Mouse (Mus musculus) cortical plate, adult 2 months (tissue): ENCODE data around the gene Errfi1. TPM values are rescaled to one million over a fixed set of nuclear protein-coding genes. Genes with fewer than 3 reads are reported as not detected.

Experiments used
- H3K27ac ChIP-seq: fragments of 200-500 bp; 2 replicates; pipeline ENCODE4 v1.5.1; 2012; ENCODE audit warnings: low read length, control low read depth, inconsistent platforms; ENCODE audit not compliant: insufficient read depth
- H3K4me1 ChIP-seq: fragments of 200-500 bp; 2 replicates; pipeline ENCODE4 v1.6.1; 2011; ENCODE audit warnings: low read length; ENCODE audit not compliant: control insufficient read depth, insufficient read depth
- H3K4me3 ChIP-seq: fragments of 200-500 bp; 2 replicates; pipeline ENCODE4 v1.5.1; 2011; ENCODE audit warnings: mild to moderate bottlenecking, low read length, control low read depth; ENCODE audit not compliant: insufficient read depth
- CTCF ChIP-seq: fragments of 200-500 bp; IDR thresholded peaks from 2 replicates; pipeline ENCODE4 v1.5.1; 2011; ENCODE audit warnings: mild to moderate bottlenecking, control low read depth, low read length; ENCODE audit not compliant: insufficient read depth; ENCODE audit errors: extremely low read depth
- POLR2A ChIP-seq: fragments of 200-500 bp; IDR thresholded peaks from 2 replicates; pipeline ENCODE4 v1.6.1; 2011; ENCODE audit warnings: mild to moderate bottlenecking, low read length, control low read depth; ENCODE audit not compliant: insufficient read depth; ENCODE audit errors: extremely low read depth
- polyA plus RNA-seq: library from polyadenylated mRNA; depleted of rRNA; stranded (reverse); fragments of >200 nt; gene quantifications from 2 replicates; pipeline ENCODE4 v1.2.3, GENCODE M21; 2012

Gene Errfi1
- polyA plus RNA-seq, 1 experiment, result 22.5 TPM

GRCm38 (mm10) chr4:150843181-150843580 lies 10.5 kb upstream of the Errfi1 start:
- TF ChIP-seq CTCF, result no peak
- no peak for TF ChIP-seq POLR2A
- no peak overlapping the region for H3K27ac ChIP-seq
- no peak overlapping the region for H3K4me3 ChIP-seq
- H3K4me1 ChIP-seq, result no peaks in the 10 kb centered on the region

DNA sequence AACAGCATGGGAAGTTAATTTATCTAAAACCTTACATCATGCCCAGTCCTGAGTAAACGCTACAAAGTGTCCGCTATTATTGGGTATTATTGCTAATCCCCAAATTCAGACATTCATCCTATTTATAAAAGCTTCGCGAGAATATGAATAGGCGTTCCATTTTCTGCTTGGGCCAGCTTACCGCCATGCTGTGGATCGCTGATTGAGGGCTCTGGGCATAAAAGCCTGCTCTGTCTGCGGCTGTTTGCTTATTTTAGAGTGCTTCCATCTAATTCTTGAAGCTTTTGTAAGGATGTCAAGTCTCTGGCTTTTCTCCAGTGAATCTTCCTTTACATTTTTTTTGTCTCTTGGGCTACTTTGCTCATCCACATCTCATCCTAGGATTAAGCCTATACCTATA lies 7.4 kb upstream of the Errfi1 start:
- H3K4me3 ChIP-seq, result no peak overlapping the region
- no peaks in the 10 kb centered on the region for H3K4me1 ChIP-seq
- no peak for TF ChIP-seq POLR2A
- TF ChIP-seq CTCF, result no peak
- no peak overlapping the region for H3K27ac ChIP-seq

GRCm38 (mm10) chr4:150849964-150850363 lies 3.8 kb upstream of the Errfi1 start:
- TF ChIP-seq CTCF (peak; percentile 9; the same call in 1 of the 2 replicates), POLR2A (no peak)
- Histone ChIP-seq H3K4me3 (no peak overlapping the region), H3K4me1 (no peaks in the 10 kb centered on the region)

DNA sequence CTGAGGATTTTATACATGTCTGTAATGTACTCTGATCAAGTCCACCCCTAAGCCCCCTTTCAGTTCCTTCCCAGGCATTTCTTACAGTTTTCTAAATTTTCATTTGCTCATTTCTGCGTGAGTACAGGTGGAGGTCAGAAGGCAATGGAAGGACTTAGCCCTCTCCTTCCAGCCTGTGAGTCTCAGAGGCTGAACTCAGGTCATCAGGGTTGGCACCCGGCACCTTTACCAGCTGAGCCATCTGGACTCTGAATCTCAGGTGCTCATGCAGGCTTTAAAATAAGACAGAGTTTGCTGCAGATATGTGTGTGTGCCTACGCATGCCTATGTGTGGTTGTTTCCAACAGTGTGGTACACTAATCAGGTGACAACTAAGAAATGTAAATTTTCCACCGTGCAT lies 2.8 kb upstream of the Errfi1 start:
- Histone ChIP-seq H3K27ac (no peak overlapping the region), H3K4me3 (no peak overlapping the region), H3K4me1 (no peaks in the 10 kb centered on the region)
- no peak for TF ChIP-seq CTCF
- TF ChIP-seq POLR2A, result no peak

More at GRCm38 (mm10) chr4:150849964-150850363, 3.8 kb upstream of the Errfi1 start:
- no peak overlapping the region for H3K27ac ChIP-seq

DNA sequence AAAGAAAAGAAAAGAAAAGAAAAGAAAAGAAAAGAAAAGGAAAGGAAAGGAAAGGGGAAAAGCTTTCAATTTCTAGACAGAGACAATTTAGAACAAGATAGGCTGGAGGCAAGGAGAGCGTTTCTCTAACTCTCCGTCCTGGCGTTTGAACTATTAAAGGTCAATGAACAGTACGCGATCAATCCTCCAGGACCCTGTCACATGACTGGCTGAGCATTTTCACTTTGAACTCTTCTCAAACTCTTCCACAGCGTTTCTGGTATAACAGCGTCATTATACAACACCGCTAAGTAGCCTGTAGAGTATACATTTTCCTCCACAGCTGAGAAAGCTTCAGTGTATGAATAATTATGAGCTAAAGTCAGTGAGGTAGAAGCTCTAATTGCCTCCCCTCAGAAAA lies 1.7 kb upstream of the Errfi1 start:
- H3K4me1 ChIP-seq, result peaks cover 2% of the 10 kb centered on the region
- TF ChIP-seq POLR2A (no peak), CTCF (no peak)
- H3K27ac ChIP-seq, result no peak overlapping the region
- no peak overlapping the region for H3K4me3 ChIP-seq

DNA sequence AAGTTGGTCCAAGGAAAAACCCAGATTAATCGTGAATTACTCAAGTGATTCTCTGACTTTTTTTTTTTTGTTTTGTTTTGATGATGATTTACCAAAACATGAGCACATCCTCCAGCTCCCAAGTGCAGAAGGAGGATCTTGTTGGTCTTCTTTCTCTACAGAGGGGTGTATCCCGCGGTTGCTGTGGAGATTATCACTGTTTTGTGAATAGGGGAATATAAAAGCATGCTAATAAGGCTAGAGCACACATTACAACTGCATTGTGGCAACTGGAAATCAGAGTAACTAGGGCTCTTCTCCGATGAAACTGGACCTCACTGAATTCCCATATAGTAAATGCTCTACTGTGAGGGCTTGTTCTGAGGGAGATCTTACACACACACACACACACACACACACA lies 1.2 kb upstream of the Errfi1 start:
- Histone ChIP-seq H3K4me1 (peaks cover 2% of the 10 kb centered on the region), H3K27ac (no peak overlapping the region), H3K4me3 (no peak overlapping the region)
- TF ChIP-seq POLR2A (no peak), CTCF (no peak)

DNA sequence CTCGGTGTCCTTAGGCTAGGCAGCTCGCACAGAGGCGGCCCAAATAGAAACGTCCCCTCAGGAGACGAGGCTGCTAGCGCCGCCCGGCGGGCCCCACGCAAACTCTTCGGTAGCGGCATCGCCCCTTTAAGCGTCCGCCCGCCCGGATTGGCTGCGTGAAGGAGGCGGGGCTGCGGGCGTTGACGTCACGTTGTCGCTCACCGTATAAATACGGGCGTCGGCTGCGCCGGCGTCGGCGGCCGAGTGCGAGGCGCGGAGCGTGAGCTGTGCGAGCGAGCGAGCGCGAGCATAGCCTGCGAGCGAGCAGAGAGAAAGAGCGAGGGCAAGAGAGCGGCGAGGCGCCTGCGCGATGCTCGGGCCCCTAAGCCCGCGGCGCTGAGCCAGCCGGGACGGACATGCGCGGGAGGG lies 1.1 kb downstream of the Errfi1 start:
- Histone ChIP-seq H3K27ac (0 out of 2 replicates have a peak overlapping the region, but pooled peaks have one; percentile 2), H3K4me3 (peak overlapping the region; percentile 32), H3K4me1 (peaks cover 5% of the 10 kb centered on the region)
- TF ChIP-seq POLR2A, result peak; percentile 99
- TF ChIP-seq CTCF, result 0 out of 2 replicates have a peak, but pooled peaks have one; percentile 29

DNA sequence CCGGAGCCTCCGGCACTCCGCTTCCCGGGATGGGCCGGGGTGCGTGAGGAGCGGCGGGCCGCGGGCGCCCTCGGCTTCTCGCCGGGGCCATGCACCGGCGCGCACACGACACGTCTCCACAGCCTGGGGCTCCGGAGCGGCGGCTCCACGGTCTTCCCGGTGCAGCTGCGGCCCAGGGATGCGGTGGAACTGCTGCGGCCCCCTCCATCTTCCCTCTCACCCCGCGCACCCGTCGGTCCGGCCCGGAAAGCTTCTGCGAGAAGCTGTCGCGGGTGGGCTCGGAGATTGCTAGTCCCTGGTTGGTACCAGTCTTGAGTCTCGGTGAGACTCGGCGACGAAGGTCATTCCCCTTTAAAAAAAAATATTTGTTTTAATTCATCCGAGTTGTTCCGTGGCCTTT lies 1.6 kb downstream of the Errfi1 start:
- no peak for TF ChIP-seq POLR2A
- TF ChIP-seq CTCF, result no peak
- peak overlapping the region; percentile 2; the same call in 1 of the 2 replicates for H3K27ac ChIP-seq
- H3K4me3 ChIP-seq, result peak overlapping the region; percentile 32
- peaks cover 5% of the 10 kb centered on the region for H3K4me1 ChIP-seq

DNA sequence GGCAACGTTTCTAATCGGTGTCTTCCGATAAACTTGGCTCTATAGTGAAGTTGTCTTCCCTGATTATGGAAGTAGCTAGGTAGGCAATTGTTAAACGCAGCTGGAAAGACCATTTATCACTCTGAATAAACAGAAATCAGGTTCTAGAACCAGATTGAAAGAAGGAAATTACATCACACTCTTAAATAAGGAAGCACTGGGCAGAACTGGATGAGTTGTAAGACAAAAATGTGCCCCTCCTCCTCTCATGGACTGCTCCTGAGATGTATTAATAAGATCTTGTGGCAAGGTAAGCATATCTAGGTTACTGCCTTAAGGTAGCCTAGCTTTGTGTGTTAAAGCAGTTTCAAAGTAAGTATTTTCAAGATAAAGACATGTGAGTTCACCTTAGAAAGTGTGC lies 6.8 kb downstream of the Errfi1 start:
- no peak overlapping the region for H3K27ac ChIP-seq
- H3K4me3 ChIP-seq, result no peak overlapping the region
- H3K4me1 ChIP-seq, result peaks cover 7% of the 10 kb centered on the region
- TF ChIP-seq CTCF (no peak), POLR2A (no peak)

- no peak for TF ChIP-seq POLR2A
- no peak for TF ChIP-seq CTCF
- H3K27ac ChIP-seq, result no peak overlapping the region
Measured at GRCm38 (mm10) chr4:150861161-150861560, 7.4 kb downstream of the Errfi1 start.

DNA sequence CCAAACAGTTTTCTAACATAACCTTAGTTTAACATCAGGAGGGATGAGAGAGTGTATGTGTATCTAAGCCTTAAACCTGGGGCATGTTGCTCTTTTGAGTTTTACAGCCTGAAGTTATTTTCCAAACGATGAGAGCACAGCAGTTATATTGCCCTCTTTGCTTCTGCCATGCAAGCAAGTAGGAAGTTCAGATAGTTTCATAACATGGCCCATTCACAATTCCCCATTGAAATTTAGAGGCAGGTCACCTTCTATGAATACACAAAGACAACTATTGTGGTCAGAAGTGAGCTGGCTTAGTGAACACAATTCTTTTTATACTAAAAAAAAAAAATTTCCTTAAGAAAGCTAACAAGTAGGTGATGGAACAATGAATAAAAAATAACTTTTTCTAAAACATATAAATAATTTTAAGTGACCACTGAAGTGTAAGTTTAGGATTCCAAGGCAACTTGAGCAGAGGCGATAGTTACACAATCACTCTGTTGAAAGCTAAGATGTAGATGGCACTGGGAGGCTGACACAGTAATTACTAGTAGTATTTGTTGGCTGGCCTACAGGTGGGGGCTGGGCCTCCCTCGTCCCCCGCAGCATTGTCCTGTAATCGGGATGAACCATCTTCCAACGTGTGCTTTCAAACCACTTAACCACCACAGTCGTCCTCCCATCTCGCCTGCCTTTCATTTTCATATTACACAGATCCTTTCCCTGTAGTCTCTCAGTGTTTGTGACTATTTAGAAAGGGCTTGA lies 9.1 kb downstream of the Errfi1 start:
- peaks cover 5% of the 10 kb centered on the region for H3K4me1 ChIP-seq
- H3K4me3 ChIP-seq, result no peak overlapping the region
- H3K27ac ChIP-seq, result no peak overlapping the region; the same call in 1 of the 2 replicates
- TF ChIP-seq POLR2A, result no peak
- TF ChIP-seq CTCF, result no peak

More at GRCm38 (mm10) chr4:150861161-150861560, 7.4 kb downstream of the Errfi1 start:
- Histone ChIP-seq H3K4me3 (no peak overlapping the region), H3K4me1 (peaks cover 7% of the 10 kb centered on the region)
